Comparison of ENCODE assay signal across 7 mouse cellular contexts in genomic region chr9:64084231-64084630, GRCm38 (mm10). TPM values are rescaled to one million over a fixed set of nuclear protein-coding genes. Genes with fewer than 3 reads are reported as not detected.
A peak's percentile ranks its signal among the peaks of the same experiment; 100 is the strongest.
DNase-seq lines count a peak whose midpoint lies in the region; ATAC-seq and TF ChIP-seq lines count a peak whose summit lies in the region.

No protein-coding gene starts in this region.

- H3K9me3 ChIP-seq in embryonic facial prominence, embryonic 14.5 days (ENCODE audit: control insufficient read depth, low read length): no peaks in the 10 kb centered on the region
- no peaks in the 10 kb centered on the region for H3K9me3 ChIP-seq in limb, embryonic 10.5 days (replicated peaks)
- no peaks in the 10 kb centered on the region for H3K9me3 ChIP-seq in midbrain, postnatal 0 days (ENCODE audit: low read length)

- DNase-seq in NIH3T3 (ENCODE audit: low read depth): peak; percentile 84
- DNase-seq in embryonic facial prominence, embryonic 14.5 days (ENCODE audit: low spot score): peak; percentile 18
- DNase-seq in heart, postnatal 14 days: peak; percentile 35 to 56
- no peak for DNase-seq in limb, embryonic 10.5 days (ENCODE audit: low spot score)
- no peak for DNase-seq in midbrain, postnatal 0 days (ENCODE audit: low spot score)
- DNase-seq in cerebellum, adult 8-10 months: no peak

- WGBS in embryonic facial prominence, embryonic 14.5 days: 34% methylated on average over 7 of the region's 7 CpGs
- WGBS in limb, embryonic 10.5 days: 31% methylated on average over 7 of the region's 7 CpGs
- WGBS in midbrain, postnatal 0 days: 39% methylated on average over 7 of the region's 7 CpGs

- H3K4me2 ChIP-seq in embryonic facial prominence, embryonic 14.5 days (ENCODE audit: low read depth, low read length): peak overlapping the region; percentile 88
- peak overlapping the region; percentile 89 for H3K4me2 ChIP-seq in midbrain, postnatal 0 days (ENCODE audit: low read depth, low read length, poor library complexity, severe bottlenecking)

- H3K27ac ChIP-seq in embryonic facial prominence, embryonic 14.5 days (replicated peaks; ENCODE audit: low read depth, low read length): peak overlapping the region; percentile 80
- H3K27ac ChIP-seq in limb, embryonic 10.5 days: peak overlapping the region; percentile 91
- H3K27ac ChIP-seq in midbrain, postnatal 0 days (ENCODE audit: low read depth, low read length): no peak overlapping the region

- ATAC-seq in embryonic facial prominence, embryonic 14.5 days (ENCODE audit: low read depth): no peak
- no peak for ATAC-seq in midbrain, postnatal 0 days (ENCODE audit: low FRiP score)
- ATAC-seq in monocyte, adult 5-6 weeks (replicated peaks; ENCODE audit: insufficient number of reproducible peaks, low FRiP score, low TSS enrichment, poor library complexity, severe bottlenecking): no peak

- intact Hi-C loops in heart, postnatal 14 days (cut with DNase I): loop anchor here (2.0 kb wide), 1 partner anchor 23 kb away; no protein-coding TSS in a partner anchor

- H3K4me1 ChIP-seq in embryonic facial prominence, embryonic 14.5 days (ENCODE audit: control insufficient read depth, insufficient read depth, low read length): peaks cover 16% of the 10 kb centered on the region
- peaks cover 52% of the 10 kb centered on the region for H3K4me1 ChIP-seq in limb, embryonic 10.5 days
- peaks cover 3% of the 10 kb centered on the region for H3K4me1 ChIP-seq in midbrain, postnatal 0 days (ENCODE audit: insufficient read depth, low read length)

- TF ChIP-seq CTCF in midbrain, postnatal 0 days (IDR thresholded peaks at IDR 0.05): no peak

- H3K27me3 ChIP-seq in embryonic facial prominence, embryonic 14.5 days (replicated peaks; ENCODE audit: control insufficient read depth, insufficient read depth, low read length): no peaks in the 10 kb centered on the region
- peaks cover 16% of the 10 kb centered on the region for H3K27me3 ChIP-seq in limb, embryonic 10.5 days (ENCODE audit: low read depth, poor library complexity, severe bottlenecking)
- H3K27me3 ChIP-seq in midbrain, postnatal 0 days (ENCODE audit: insufficient read depth, low read length): 0 out of 2 replicates have a peak, but pooled peaks cover 13% of the 10 kb centered on the region

- H3K36me3 ChIP-seq in embryonic facial prominence, embryonic 14.5 days (ENCODE audit: control insufficient read depth, insufficient read depth, low read length): no peaks in the 10 kb centered on the region
- no peaks in the 10 kb centered on the region for H3K36me3 ChIP-seq in limb, embryonic 10.5 days
- H3K36me3 ChIP-seq in midbrain, postnatal 0 days (ENCODE audit: insufficient read depth, low read length): no peaks in the 10 kb centered on the region

- peak overlapping the region; percentile 69 for H3K9ac ChIP-seq in embryonic facial prominence, embryonic 14.5 days (ENCODE audit: low read depth, low read length)
- no peak overlapping the region for H3K9ac ChIP-seq in midbrain, postnatal 0 days (replicated peaks; ENCODE audit: low read length, poor library complexity, severe bottlenecking)

- peak overlapping the region; percentile 43 for H3K4me3 ChIP-seq in embryonic facial prominence, embryonic 14.5 days (ENCODE audit: low read depth, low read length)
- peak overlapping the region; percentile 49 for H3K4me3 ChIP-seq in limb, embryonic 10.5 days
- peak overlapping the region; percentile 39 for H3K4me3 ChIP-seq in midbrain, postnatal 0 days (ENCODE audit: low read depth, low read length)

RNA-seq across cellular contexts. Expression of gene Lctl, which starts 32.7 kb away (rescaled TPM):
- polyA plus RNA-seq in embryonic facial prominence, embryonic 14.5 days (2014; fragmentation: Nextera tagmentation; extraction: Ambion mirVana): not detected in 2 replicates
- total RNA-seq in heart, postnatal 14 days (2021): under 1 TPM; 0.14 to 0.29 TPM
- polyA plus RNA-seq in limb, embryonic 10.5 days (2016; fragmentation: Nextera tagmentation; extraction: Ambion mirVana): not detected in 2 replicates
- not detected in 2 replicates for total RNA-seq in midbrain, postnatal 0 days (2014; rRNA removed)
- not detected in 2 replicates for polyA plus RNA-seq in midbrain, postnatal 0 days (2015; fragmentation: Nextera tagmentation; extraction: Ambion mirVana)
- total RNA-seq in monocyte, adult 5-6 weeks (2017): not detected in 3 replicates

Comparison
In these comparisons a context has a peak if more than half of its experiments do, and no peak if none do; other contexts are left out.
1. DNase-seq: peak in NIH3T3 (single experiment), embryonic facial prominence, embryonic 14.5 days (single experiment) and heart, postnatal 14 days (2 of 2); none in limb, embryonic 10.5 days (single experiment), midbrain, postnatal 0 days (single experiment) and cerebellum, adult 8-10 months (single experiment).
2. Peak in every context shown above with its lines, with median percentiles within 50 percentile points of each other: H3K4me3 ChIP-seq.